Mouse (Mus musculus) erythroblast, embryonic 14.5 days (primary cell): ENCODE results near the gene Kif5a.

Experiments
- GATA1 ChIP-seq: IDR thresholded peaks from 2 replicates; pipeline ENCODE4 v1.6.1; 2012; ENCODE audit warnings: low read length, inconsistent platforms, mixed read lengths
- TAL1 ChIP-seq: IDR thresholded peaks from 3 replicates; pipeline ENCODE4 v1.6.1; 2012; ENCODE audit warnings: low read length, inconsistent platforms, mixed read lengths

- no peak for TF ChIP-seq GATA1
- no peak for TF ChIP-seq TAL1
These were observed 36.7 kb downstream of the Kif5a start for GRCm38 (mm10) chr10:127226318-127226895.
